Mouse (Mus musculus) c-Kit-positive CD71-positive TER-119-positive erythroid progenitor cells, embryonic 14.5 days (primary cell): ENCODE data around the gene Mettl2.
"Not testable (repeated sequence)": the region's sequence is repeated elsewhere in the genome, so short reads cannot be mapped to it uniquely, and the experiment has no call there.

ENCODE experiments used
- DNase-seq: peaks from one replicate; pipeline ENCODE4 v3.0.0-alpha.2; 2013; ENCODE audit warnings: low spot score

Gene Mettl2

DNA sequence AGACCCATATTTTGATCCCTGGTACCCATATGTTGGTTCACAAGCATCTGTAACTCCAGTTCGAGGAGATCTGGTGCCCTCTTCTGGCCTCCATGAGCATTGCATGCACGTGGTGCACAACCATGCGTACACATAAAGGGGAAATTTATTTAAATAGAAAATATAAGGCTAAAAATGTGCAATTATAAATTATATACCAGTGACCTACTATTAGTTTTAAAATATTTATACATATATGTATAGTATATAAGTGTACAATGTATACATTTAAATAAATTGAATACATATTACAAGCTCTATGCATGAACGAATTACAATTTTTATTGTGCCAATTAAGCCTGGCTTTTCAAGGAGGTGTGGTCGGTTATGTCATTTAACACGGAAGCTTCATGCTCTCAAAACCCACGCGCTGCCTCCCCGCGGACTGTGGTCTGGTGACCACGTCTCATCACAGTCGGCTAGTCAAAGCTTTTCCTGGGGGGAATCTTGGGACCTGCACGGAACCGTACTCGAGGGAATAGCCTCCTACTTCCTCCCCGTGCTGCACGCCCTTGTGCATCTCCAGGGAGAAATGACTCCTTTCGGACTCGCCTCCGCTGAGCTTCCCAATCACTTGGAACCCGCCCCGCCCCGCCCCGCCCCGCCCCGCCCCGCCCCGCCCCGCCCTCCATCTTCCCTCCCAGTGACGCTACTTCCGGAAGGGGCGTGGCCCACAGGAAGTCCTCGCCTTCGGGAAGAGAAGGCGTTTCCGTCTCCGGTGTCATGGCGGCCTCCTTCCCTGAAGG, at the start of gene Mettl2:
TSS of gene Mettl2 (plus strand) at position 691 of the 785 bp plus-strand sequence.
- DNase-seq, result peak; percentile 84

DNA sequence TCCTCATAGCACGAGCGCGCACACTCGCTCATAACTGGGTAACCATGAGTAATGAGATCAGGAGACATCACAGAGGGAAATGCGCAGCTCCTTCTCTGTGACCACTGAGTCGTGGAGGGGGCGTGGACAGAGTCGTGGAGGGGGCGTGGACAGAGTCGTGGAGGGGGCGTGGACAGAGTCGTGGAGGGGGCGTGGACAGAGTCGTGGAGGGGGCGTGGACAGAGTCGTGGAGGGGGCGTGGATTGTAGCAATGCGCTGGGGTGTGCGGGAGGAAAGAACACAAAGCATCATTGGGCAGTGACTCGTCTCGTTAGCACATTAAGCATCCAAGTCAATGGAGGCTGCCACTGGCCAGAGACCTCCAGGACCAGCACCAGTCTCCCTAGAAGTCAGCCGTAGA, 13.8 kb upstream of the Mettl2 start:
- not testable (repeated sequence) for DNase-seq

DNA sequence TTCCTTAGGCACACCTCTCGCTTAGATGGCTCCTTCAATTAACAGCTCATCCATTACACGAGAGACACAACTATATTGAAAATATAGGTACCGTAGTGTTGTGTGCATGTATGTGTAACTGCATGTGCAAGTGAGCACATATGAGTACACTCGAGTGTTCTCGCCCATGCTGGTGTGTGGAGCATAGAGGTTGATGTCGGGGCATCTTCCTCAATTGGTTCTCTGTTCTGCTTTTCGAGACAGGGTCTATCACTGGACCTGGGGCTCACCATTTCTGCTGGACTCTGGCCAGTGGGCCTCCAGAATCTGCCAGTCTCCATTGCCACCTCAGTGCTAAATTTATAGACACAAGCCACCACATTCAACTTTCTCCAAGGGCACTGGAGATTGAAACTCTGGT, 8.4 kb upstream of the Mettl2 start:
- DNase-seq, result no peak

DNA sequence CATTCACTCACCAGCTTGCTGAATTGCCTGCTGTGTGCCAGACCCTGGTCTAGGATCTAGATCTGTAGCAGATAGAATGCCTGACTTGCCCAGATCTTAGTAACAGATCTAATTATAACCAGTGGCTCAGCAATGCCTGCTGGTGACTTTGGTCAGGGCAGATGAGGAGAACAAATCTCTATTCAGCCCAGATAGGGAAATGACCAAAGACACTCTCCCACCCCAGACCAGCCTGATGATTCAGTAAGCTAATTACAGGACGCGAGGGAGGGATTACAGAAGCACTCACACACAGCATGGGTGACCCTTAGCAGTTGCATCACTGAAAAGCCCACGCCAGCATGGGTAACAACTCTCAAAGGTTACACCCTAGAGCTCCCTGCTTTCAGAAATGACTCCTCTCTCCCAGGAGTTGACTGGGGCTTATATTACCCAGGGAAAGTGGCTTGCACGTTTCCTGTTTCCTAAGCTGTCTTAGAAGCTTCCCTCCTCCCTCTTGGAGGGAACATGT, 5.6 kb upstream of the Mettl2 start:
- DNase-seq, result no peak

DNA sequence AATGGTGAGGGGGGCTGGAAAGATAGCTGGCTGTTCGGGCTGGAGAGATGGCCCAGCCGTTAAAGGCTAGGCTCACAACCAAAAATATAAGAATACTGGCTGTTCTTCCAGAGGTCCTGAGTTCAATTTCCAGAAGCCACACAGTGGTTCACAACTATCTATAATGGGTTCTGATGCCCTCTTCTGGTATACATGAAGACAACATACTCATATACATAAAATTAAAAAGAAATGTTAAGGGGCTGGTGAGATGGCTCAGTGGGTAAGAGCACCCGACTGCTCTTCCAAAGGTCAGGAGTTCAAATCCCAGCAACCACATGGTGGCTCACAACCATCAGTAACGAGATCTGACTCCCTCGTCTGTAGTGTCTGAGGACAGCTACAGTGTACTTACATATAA, 4.4 kb upstream of the Mettl2 start:
- not testable (repeated sequence) for DNase-seq

DNA sequence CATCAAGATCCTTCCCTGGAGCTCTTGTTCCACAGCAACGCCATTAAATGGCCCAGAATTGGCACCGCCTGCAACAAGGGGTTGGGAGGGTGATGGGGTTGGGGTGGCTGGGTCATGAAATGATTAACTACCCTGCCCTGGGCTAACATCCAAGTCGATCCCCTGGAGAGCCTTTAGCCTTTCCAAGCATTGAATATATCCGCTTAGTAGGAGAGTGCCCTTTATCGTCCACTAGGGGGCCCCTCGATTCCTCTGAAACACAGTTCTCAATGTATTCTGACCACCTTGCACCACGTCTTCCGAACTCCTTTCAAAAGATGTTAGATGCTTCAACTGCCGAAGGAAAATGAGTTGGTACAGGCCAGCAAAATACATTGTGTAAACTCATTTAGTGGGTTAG, 2.2 kb upstream of the Mettl2 start:
- DNase-seq, result peak; percentile 82

DNA sequence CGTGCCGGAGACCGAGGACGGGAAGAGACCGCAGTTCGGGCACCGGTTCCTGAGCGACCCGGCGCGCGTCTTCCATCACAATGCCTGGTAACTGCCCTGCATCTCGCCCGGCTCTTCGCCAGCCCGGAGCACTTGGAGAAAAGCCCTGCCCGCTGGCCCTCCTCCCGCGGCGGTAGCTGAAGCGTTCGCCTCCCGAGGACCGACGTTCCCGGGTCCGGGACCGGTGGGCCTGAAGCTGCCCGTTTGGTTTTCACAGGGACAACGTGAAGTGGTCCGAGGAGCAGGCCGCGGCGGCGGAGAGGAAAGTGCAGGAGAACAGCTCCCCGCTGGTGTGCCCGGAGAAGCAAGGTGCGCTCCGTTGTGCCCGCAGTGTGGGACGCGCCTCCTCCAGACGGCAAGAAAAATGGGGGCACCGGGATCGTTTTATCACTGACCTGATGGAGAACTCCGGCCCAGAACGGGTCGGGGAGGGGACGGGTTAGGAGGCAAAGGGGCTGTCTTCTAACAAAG, 350 bp downstream of the Mettl2 start:
- no peak for DNase-seq

DNA sequence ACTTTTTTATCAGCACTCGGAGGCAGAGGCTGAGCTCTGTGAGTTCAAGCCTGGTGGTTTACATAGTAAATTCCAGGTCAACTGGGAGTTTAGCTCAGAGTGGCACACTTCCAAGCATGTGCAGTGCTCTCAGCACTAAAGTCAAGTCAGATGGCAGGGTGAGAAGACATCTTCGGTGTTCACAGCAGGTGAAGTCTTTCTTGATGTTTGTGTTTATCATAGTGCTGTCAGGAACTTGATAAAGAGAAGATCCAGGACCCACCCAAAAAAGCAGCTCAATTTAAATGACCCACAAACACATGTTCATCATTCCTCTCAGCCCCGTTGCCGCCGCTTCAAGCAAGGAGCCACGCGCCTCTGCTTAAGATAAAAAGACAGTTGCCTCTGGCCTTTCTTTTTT, 9.5 kb downstream of the Mettl2 start:
- DNase-seq, result no peak

DNA sequence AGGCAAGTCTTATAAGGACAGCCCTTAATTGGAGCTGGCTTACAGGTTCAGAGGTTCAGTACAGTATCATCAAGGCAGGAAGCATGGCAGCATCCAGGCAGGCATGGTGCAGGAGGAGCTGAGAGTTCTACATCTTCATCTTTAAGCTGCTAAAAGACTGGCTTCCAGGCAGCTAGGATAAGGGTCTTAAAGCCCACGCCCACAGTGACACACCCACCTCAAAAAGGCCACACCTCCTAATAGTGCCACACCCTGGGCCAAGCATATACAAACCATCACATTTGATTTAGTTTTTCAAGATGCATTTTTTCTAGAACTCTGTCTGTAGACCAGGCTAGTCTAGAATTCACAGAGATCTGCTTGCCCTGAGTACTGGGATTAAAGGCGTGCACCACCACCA, 11.0 kb downstream of the Mettl2 start:
- DNase-seq, result not testable (repeated sequence)

DNA sequence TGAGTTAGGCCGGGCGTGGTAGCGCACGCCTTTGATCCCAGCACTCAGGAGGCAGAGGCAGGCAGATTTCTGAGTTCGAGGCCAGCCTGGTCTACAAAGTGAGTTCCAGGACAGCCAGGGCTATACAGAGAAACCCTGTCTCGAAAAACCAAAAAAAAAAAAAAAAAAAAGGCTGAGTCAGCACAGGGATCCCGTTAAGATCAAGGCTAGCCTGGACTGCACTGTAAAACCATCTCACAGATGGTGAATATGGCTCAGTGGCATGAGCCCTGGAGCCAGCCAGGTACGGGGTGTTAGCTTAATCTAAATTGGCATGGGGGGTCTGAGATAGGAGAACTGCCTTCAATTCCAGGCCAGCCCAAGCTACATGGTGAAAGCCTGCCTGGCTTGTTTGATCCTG, 14.3 kb downstream of the Mettl2 start:
- DNase-seq, result not testable (repeated sequence)

DNA sequence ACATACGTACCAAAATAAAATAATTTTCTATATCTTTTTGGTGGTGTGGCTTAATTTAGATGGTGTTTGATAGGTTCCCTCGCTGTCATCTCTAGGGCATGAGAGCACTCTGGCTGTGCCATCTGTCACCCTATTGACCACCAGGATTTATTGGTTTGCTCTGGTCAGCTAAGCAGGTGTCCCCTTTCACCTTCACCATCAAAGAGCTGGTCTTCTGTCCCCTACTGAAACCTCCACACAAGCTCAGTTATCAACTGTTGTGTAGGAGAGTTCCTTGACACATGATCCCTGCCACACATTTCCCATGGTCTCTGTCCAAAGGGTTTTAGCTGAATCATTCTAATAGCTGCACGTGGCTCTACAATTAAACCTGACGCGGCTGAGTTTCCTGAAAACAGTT, 14.9 kb downstream of the Mettl2 start:
- DNase-seq, result no peak

DNA sequence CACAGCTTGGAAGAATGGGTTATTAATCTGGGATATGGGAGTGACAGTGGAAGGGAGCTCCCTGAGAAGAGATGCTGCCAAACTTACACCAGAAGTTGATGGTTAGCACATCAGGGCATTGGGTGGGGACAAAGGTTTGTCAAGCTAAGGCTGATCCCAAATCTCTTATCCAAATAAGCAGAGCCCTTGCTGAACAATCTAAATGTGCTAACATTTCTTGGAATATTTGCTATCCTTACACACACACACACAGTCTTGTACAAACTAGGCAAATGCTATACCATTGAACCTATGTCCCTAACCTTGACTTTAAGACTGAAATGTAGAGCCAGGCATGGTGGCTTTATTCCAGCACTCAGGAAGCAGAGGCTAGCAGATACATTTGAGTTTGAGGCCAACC, 17.3 kb downstream of the Mettl2 start:
- DNase-seq, result peak; percentile 73

DNA sequence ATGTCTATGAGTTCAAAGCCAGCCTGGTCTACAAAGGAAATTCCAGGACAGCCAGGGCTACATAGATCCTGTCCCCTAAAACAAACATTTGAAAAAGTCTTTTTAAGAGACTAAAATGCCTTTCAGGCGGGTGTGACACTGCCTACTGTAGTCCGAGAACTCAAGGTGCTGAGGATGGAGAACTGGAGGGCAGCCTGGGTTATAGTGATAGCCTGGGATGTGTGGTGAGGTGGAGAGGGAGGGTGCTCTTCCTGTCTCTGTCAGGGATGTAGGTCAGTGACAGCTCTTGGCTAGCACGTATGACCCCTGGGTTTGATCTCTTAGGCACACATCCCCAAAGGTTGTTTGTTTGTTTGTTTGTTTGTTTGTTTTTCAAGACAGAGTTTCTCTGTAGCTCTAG, 17.9 kb downstream of the Mettl2 start:
- no peak for DNase-seq

DNA sequence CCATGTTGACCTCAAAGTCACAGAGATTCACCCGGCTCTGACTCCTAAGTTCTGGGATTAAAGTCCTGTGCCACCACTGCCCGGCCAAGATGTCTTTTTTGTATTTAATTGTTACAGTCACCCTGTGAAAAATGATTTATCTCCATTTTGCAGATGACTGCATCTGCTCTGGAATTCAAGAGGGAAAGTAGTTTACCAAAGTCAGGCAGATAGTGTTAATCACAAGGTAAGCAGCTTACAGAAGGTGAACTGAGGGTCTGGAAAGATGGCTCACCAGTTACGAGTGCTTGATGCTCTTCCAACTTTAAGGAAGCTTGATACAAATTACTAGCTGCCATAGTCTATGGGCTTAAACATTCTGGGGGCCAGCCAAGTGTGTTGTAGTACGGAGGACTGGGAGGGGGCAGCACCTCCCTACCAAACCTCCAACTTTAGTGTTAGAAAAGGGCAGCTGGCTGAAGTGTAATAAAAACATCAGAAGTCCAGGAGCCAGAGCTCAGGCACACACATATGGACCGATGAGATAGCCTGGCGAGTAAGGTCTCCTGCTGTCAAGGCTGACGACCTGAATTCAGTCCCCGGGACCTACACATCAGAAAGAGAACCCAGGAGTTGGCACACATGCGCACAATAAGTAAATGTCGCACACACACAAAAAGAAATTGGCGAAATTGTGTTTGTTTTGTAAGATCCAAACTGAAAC, 18.4 kb downstream of the Mettl2 start:
- no peak for DNase-seq

DNA sequence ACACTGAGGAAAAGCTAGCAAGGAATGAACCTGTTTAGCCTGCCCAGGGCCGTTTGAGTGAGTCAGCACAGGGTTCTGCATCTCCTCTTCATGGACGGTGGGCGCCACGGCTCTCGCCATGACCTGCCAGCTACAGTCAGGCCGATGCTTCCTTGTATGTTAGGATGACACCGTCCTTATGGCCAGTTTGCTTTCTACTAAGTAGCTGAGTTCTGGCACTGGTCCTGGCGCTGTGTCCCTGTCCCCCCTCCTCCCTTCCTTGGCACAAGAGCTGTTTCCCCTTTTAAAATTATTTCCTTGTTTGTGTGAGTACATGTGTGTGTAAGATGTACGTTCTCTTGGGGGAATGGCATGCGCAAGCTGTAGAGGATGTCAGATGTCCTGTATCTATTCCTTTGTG, 19.0 kb downstream of the Mettl2 start:
- no peak for DNase-seq

DNA sequence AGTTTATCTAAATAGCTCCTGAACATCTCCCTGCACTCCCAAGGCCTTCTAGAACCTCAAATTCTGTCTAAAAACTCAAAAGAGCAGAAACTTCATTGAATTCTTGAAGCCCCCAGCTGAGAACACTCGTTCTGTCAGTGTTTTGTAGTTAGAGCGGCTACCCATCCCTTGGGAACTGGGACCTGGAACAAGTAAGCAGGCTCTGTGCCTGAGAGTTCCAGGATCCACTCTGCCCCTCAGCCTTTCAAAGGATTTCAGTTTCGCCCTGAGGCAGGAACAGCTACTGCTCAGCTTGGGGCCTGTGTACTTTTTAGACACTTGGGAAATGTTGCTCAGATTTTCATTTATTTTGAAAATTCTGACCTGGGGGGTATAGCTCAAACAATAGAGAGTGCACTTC, 20.4 kb downstream of the Mettl2 start, which contains the start of gene Gm10842:
TSS of gene Gm10842 (plus strand) at position 301 of the 400 bp plus-strand sequence.
- DNase-seq, result no peak

DNA sequence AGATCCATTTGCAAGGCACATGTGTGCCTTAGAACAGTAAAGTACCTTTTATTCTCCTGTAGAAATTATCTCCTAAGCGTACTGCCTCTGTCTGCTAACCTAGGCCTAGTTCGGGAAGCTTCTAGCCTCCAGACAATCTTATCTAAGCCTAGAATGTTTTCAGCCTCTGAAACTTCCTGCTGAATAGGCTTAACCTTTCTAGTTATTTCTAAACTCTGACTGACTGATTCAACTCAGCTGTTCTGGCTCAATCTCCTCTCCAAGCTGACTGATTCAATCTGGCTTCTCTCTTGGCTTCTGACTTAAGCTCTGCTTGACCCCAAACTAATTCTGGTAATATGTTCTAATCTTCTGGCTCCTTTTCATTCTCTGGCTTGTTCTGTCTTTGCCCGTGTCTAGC, 23.1 kb downstream of the Mettl2 start:
- no peak for DNase-seq

DNA sequence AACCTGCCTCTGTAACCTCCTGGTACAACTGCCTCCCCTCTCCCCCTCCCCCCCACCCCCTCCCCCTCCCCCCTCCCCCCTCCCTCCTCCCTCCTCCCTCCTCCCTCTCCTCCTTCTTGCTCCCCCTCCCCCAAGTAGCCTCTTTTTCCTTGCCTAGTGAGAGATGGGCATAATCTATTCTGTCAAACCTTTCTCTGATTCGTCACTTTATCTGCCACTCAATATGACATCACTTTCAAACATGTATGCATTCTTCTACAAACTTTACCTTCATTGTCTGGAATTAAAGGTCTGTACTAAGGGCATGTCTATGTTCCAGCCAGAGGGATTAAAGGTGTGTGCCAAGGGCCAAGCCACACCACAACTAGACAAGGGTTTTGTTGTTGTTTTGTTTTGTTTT, 23.5 kb downstream of the Mettl2 start:
- peak; percentile 75 for DNase-seq

DNA sequence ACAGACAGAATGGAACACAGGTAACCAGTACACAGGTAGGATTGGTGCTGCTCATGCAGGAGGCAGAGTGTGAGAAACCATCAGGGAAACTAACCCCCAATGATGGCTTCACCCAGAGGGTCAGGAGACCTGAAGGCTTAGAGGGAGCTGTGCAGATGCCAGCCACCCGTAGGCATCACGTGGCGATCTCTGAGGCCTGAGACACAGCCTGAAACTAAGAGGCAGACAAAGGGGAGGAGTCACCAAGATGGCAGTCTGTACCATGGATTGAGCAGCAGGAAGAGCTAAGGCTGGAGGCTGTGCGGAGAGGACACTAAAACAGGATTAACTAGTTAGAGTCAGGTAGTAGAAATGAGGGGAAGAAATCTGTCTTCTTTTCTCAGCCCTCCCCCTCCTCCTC, 24.5 kb downstream of the Mettl2 start:
- no peak for DNase-seq

DNA sequence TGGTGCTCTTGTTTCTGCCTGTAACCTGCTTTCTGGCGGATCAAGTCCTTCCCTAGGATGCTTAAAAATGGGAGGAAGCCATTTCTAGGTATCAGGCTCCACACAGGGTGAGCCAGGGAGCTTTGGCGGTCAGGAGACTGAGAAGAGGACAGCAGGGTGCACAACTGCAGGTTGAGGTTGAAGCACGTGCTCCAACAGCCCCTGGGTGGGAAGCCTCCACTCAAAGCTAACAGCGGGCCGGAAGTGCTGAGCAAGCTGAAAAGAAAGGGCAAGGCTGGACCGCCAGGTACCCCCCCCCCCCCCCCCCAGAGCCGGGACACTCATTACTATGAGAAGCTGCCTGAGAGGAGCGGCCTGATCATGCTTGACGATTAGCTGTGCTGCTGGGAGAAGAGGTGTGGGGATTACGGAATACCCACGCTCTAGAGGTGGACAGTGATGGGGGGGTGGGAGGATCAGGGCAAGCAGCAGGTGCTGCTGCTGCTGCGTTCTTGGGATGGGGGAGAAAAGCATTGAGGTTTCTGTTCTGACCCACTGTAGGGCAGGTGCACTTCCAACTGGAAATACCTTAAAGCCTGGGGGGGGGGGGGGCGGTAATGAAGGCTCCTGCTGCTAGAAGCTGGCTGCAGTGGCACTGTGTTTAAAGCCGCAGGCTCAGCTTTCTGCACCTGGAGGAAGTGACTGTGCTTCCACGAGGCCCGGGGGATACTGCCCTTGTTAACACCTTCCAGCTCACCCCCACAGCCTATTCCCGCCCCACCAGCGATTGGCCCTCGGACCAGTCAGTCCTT, 25.2 kb downstream of the Mettl2 start:
- no peak for DNase-seq

DNA sequence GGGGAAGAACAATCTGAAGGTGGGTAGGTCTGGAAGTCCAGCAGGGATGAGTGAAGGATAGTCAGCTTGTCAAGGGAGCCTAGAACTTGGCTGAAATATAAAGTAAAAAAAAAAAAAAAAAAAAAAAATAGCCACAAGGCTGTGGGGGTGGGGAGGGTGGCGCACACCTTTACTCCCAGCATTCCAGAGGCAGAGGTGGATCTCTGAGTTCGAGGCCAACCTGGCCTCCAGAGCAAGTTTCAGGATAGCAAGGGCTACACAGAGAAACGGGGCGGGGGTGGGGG, 25.7 kb downstream of the Mettl2 start:
- peak; percentile 51 for DNase-seq

DNA sequence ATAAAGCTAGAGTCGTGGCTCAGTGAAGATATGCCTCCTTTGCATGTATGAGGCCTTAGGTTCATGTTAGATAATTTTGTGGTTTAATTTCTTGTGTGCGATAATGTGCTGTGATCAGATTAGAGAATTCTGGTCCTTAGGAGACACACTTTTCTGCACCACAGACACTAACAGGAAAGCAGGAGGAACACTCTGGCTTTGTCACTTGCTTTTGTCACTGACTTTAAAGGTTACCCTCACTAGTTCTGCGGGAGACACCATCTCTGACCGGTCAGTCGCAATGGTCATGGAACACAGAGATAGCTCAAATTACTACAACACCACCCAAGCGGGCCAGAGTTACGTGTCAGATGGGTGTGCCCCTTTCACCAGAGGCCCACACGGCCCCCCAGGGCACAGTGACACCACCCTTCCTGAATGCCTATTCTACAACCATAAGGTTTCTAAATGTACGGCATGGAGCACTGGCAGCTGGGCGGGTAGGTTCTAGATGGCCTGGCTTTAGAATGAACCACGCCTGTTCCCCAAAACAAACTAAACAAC, 26.2 kb downstream of the Mettl2 start:
- DNase-seq, result peak; percentile 85
